Mouse (Mus musculus) heart, embryonic 12.5 days (tissue): ENCODE measurements around the gene Dedd2. TPM values are rescaled to one million over a fixed set of nuclear protein-coding genes. Genes with fewer than 3 reads are reported as not detected.

Source experiments
- ATAC-seq: fragments of 200-750 bp; cut with Nextera tagmentation; 2 replicates; pipeline ENCODE4 v1.8.0; 2017; ENCODE audit warnings: moderate TSS enrichment, moderate library complexity; ENCODE audit not compliant: insufficient number of reproducible peaks, low FRiP score
- H3K27ac ChIP-seq: fragments of 300-500 bp; sonication (generic); 2 replicates; pipeline ENCODE4 v1.5.1; 2016; ENCODE audit warnings: mild to moderate bottlenecking, moderate library complexity; ENCODE audit not compliant: poor library complexity, severe bottlenecking
- H3K27me3 ChIP-seq: fragments of 300-500 bp; sonication (generic); replicated peaks from 2 replicates; pipeline ENCODE4 v1.6.1; 2016; ENCODE audit warnings: mild to moderate bottlenecking, moderate library complexity
- H3K36me3 ChIP-seq: fragments of 300-500 bp; sonication (generic); 2 replicates; pipeline ENCODE4 v1.6.1; 2016; ENCODE audit warnings: mild to moderate bottlenecking, moderate library complexity
- H3K4me1 ChIP-seq: fragments of 300-500 bp; sonication (generic); replicated peaks from 2 replicates; pipeline ENCODE4 v1.6.1; 2016; ENCODE audit warnings: mild to moderate bottlenecking
- H3K4me2 ChIP-seq: fragments of 300-500 bp; sonication (generic); 2 replicates; pipeline ENCODE4 v1.6.1; 2016; ENCODE audit warnings: mild to moderate bottlenecking, moderate library complexity
- H3K4me3 ChIP-seq: fragments of 300-500 bp; sonication (generic); 2 replicates; pipeline ENCODE4 v1.5.1; 2016; ENCODE audit warnings: mild to moderate bottlenecking
- H3K9ac ChIP-seq: fragments of 300-500 bp; sonication (generic); 2 replicates; pipeline ENCODE4 v1.6.1; 2016; ENCODE audit warnings: mild to moderate bottlenecking, moderate library complexity
- H3K9me3 ChIP-seq: fragments of 300-500 bp; sonication (generic); replicated peaks from 2 replicates; pipeline ENCODE4 v1.6.1; 2016; ENCODE audit warnings: mild to moderate bottlenecking, moderate library complexity
- WGBS: fragments of 180-500 bp; shearing (Covaris S2); methylation state at CpG from one replicate; pipeline ENCODE4 v1.1.7; 2016; 5-methylcytosine and 5-hydroxymethylcytosine counted together
- polyA plus RNA-seq: library from polyadenylated mRNA; unstranded; fragments of >200 nt; fragmentation: Nextera tagmentation; extraction: Ambion mirVana; gene quantifications from 2 replicates; pipeline ENCODE4 v1.2.1, GENCODE M21; 2016

Gene Dedd2
- polyA plus RNA-seq, 1 experiment from 2014 or later = 9.5 TPM

- ATAC-seq = no peak
- Histone ChIP-seq H3K4me1 (peaks cover under 1% of the 10 kb centered on the region), H3K4me3 (no peak overlapping the region), H3K4me2 (no peak overlapping the region), H3K27me3 (no peaks in the 10 kb centered on the region), H3K9me3 (no peaks in the 10 kb centered on the region), H3K36me3 (peaks cover 40% of the 10 kb centered on the region), H3K9ac (no peak overlapping the region), H3K27ac (no peak overlapping the region)
- WGBS = 73% methylated on average over 3 of the region's 3 CpGs
Measured at GRCm38 (mm10) chr7:25213099-25213498, 7.3 kb downstream of the Dedd2 start.

GRCm38 (mm10) chr7:25210482-25210881 lies 9.9 kb downstream of the Dedd2 start:
- Histone ChIP-seq H3K4me2 (no peak overlapping the region), H3K27me3 (no peaks in the 10 kb centered on the region), H3K4me3 (no peak overlapping the region), H3K9me3 (no peaks in the 10 kb centered on the region), H3K27ac (no peak overlapping the region), H3K9ac (no peak overlapping the region), H3K36me3 (peaks cover 42% of the 10 kb centered on the region), H3K4me1 (peaks cover 2% of the 10 kb centered on the region)
- WGBS = 78% methylated on average over 4 of the region's 4 CpGs
- no peak for ATAC-seq

- H3K27ac ChIP-seq = no peak overlapping the region
- H3K9ac ChIP-seq = no peak overlapping the region
- no peak overlapping the region for H3K4me3 ChIP-seq
- peak; percentile 61 for ATAC-seq
- H3K4me2 ChIP-seq = no peak overlapping the region
- no peaks in the 10 kb centered on the region for H3K27me3 ChIP-seq
- no peaks in the 10 kb centered on the region for H3K9me3 ChIP-seq
- peaks cover 40% of the 10 kb centered on the region for H3K36me3 ChIP-seq
- H3K4me1 ChIP-seq = peaks cover 12% of the 10 kb centered on the region
- 74% methylated on average over 3 of the region's 3 CpGs for WGBS
Measured at GRCm38 (mm10) chr7:25209161-25209622, 11.2 kb downstream of the Dedd2 start.

- H3K9ac ChIP-seq = no peak overlapping the region
- 91% methylated on average over 16 of the region's 16 CpGs for WGBS
- peaks cover 12% of the 10 kb centered on the region for H3K4me1 ChIP-seq
- no peak for ATAC-seq
- no peak overlapping the region for H3K27ac ChIP-seq
- no peaks in the 10 kb centered on the region for H3K9me3 ChIP-seq
- H3K36me3 ChIP-seq = peaks cover 54% of the 10 kb centered on the region
- H3K4me2 ChIP-seq = no peak overlapping the region
- H3K27me3 ChIP-seq = no peaks in the 10 kb centered on the region
- H3K4me3 ChIP-seq = no peak overlapping the region
Measured at GRCm38 (mm10) chr7:25206094-25206830, 14.2 kb downstream of the Dedd2 start.

- Histone ChIP-seq H3K27ac (no peak overlapping the region), H3K4me1 (peaks cover 12% of the 10 kb centered on the region), H3K9ac (peak overlapping the region; percentile 39; the same call in 1 of the 2 replicates), H3K4me2 (no peak overlapping the region), H3K36me3 (peaks cover 47% of the 10 kb centered on the region), H3K9me3 (no peaks in the 10 kb centered on the region), H3K4me3 (no peak overlapping the region), H3K27me3 (no peaks in the 10 kb centered on the region)
- WGBS = 71% methylated on average over 16 of the region's 16 CpGs
- no peak for ATAC-seq
Measured at GRCm38 (mm10) chr7:25205355-25206093, 14.9 kb downstream of the Dedd2 start.

GRCm38 (mm10) chr7:25203624-25204023 lies 16.8 kb downstream of the Dedd2 start:
- 90% methylated on average over 20 of the region's 20 CpGs for WGBS
- Histone ChIP-seq H3K27ac (no peak overlapping the region), H3K4me2 (no peak overlapping the region), H3K4me1 (peaks cover 12% of the 10 kb centered on the region), H3K9me3 (peaks cover 4% of the 10 kb centered on the region; the same call in 1 of the 2 replicates), H3K36me3 (peaks cover 28% of the 10 kb centered on the region), H3K27me3 (no peaks in the 10 kb centered on the region), H3K9ac (no peak overlapping the region), H3K4me3 (no peak overlapping the region)
- no peak for ATAC-seq

GRCm38 (mm10) chr7:25197384-25198018 lies 22.9 kb downstream of the Dedd2 start:
- H3K36me3 ChIP-seq = peaks cover 8% of the 10 kb centered on the region; the same call in 1 of the 2 replicates
- WGBS = 51% methylated on average over 10 of the region's 10 CpGs
- H3K27ac ChIP-seq = no peak overlapping the region
- H3K4me2 ChIP-seq = no peak overlapping the region
- 0 out of 2 replicates have a peak, but pooled peaks have one; percentile 45 for ATAC-seq
- H3K4me3 ChIP-seq = no peak overlapping the region
- H3K9me3 ChIP-seq = peaks cover 4% of the 10 kb centered on the region; the same call in 1 of the 2 replicates
- no peak overlapping the region; the same call in 1 of the 2 replicates for H3K9ac ChIP-seq
- H3K4me1 ChIP-seq = peaks cover 8% of the 10 kb centered on the region
- H3K27me3 ChIP-seq = 0 out of 2 replicates have a peak, but pooled peaks cover 11% of the 10 kb centered on the region

- Histone ChIP-seq H3K4me2 (no peak overlapping the region), H3K4me1 (peaks cover 8% of the 10 kb centered on the region), H3K4me3 (no peak overlapping the region), H3K27me3 (peaks cover 13% of the 10 kb centered on the region; the same call in 1 of the 2 replicates), H3K36me3 (no peaks in the 10 kb centered on the region), H3K9me3 (peaks cover 4% of the 10 kb centered on the region; the same call in 1 of the 2 replicates), H3K9ac (no peak overlapping the region), H3K27ac (no peak overlapping the region)
- WGBS = 80% methylated on average over 9 of the region's 9 CpGs
- no peak for ATAC-seq
Measured at GRCm38 (mm10) chr7:25196107-25196506, 24.3 kb downstream of the Dedd2 start.

- ATAC-seq = 0 out of 2 replicates have a peak, but pooled peaks have one; percentile 61
- no peak overlapping the region for H3K9ac ChIP-seq
- H3K4me1 ChIP-seq = peaks cover 8% of the 10 kb centered on the region
- no peak overlapping the region for H3K4me2 ChIP-seq
- H3K4me3 ChIP-seq = no peak overlapping the region
- peaks cover 13% of the 10 kb centered on the region; the same call in 1 of the 2 replicates for H3K27me3 ChIP-seq
- H3K36me3 ChIP-seq = no peaks in the 10 kb centered on the region
- H3K27ac ChIP-seq = no peak overlapping the region
- WGBS = 66% methylated on average over 3 of the region's 3 CpGs
- H3K9me3 ChIP-seq = peaks cover 4% of the 10 kb centered on the region; the same call in 1 of the 2 replicates
Measured at GRCm38 (mm10) chr7:25195148-25195547, 25.3 kb downstream of the Dedd2 start.

GRCm38 (mm10) chr7:25192110-25192509 lies 28.3 kb downstream of the Dedd2 start:
- ATAC-seq = no peak
- 71% methylated on average over 8 of the region's 8 CpGs for WGBS
- Histone ChIP-seq H3K27ac (no peak overlapping the region), H3K4me1 (no peaks in the 10 kb centered on the region), H3K9me3 (no peaks in the 10 kb centered on the region), H3K9ac (no peak overlapping the region), H3K4me2 (no peak overlapping the region), H3K27me3 (peaks cover 19% of the 10 kb centered on the region), H3K36me3 (no peaks in the 10 kb centered on the region), H3K4me3 (no peak overlapping the region)

- no peak overlapping the region for H3K27ac ChIP-seq
- no peak overlapping the region for H3K9ac ChIP-seq
- ATAC-seq = no peak
- peaks cover 14% of the 10 kb centered on the region for H3K27me3 ChIP-seq
- no peaks in the 10 kb centered on the region for H3K36me3 ChIP-seq
- no peaks in the 10 kb centered on the region for H3K9me3 ChIP-seq
- no peak overlapping the region for H3K4me3 ChIP-seq
- WGBS = 82% methylated on average over 11 of the region's 11 CpGs
- H3K4me2 ChIP-seq = no peak overlapping the region
- H3K4me1 ChIP-seq = no peaks in the 10 kb centered on the region
Measured at GRCm38 (mm10) chr7:25190806-25191205, 29.6 kb downstream of the Dedd2 start.
